In genomic region chr7:45338161-45338911, GRCm38 (mm10) we compare ENCODE assay signal across 7 mouse cellular contexts. TPM values are rescaled to one million over a fixed set of nuclear protein-coding genes. Genes with fewer than 3 reads are reported as not detected.
DNase-seq lines count a peak whose midpoint lies in the region; ATAC-seq lines count a peak whose summit lies in the region.

No protein-coding gene starts in this region.

- peak overlapping the region; percentile 73; the same call in 1 of the 2 replicates for H3K9ac ChIP-seq in embryonic facial prominence, embryonic 13.5 days
- no peak overlapping the region for H3K9ac ChIP-seq in lung, embryonic 15.5 days

- WGBS in embryonic facial prominence, embryonic 13.5 days, result 1% methylated on average over 14 of the region's 14 CpGs
- WGBS in lung, embryonic 15.5 days, result 3% methylated on average over 14 of the region's 14 CpGs

- peaks cover 8% of the 10 kb centered on the region; the same call in 1 of the 2 replicates for H3K27me3 ChIP-seq in embryonic facial prominence, embryonic 13.5 days
- no peaks in the 10 kb centered on the region for H3K27me3 ChIP-seq in lung, embryonic 15.5 days

- no peaks in the 10 kb centered on the region for H3K36me3 ChIP-seq in embryonic facial prominence, embryonic 13.5 days
- H3K36me3 ChIP-seq in lung, embryonic 15.5 days, result no peaks in the 10 kb centered on the region

- peak; percentile 39 for ATAC-seq in embryonic facial prominence, embryonic 13.5 days (ENCODE audit: insufficient number of reproducible peaks, insufficient read depth, low FRiP score, low TSS enrichment, low read depth)
- 0 out of 2 replicates have a peak, but pooled peaks have one; percentile 1 for ATAC-seq in lung, embryonic 15.5 days (ENCODE audit: borderline replicate concordance, extremely low read depth, low FRiP score, low TSS enrichment)

- peaks cover 58% of the 10 kb centered on the region for H3K4me1 ChIP-seq in embryonic facial prominence, embryonic 13.5 days
- peaks cover 57% of the 10 kb centered on the region for H3K4me1 ChIP-seq in lung, embryonic 15.5 days

- DNase-seq in urinary bladder, adult 18-20 months (ENCODE audit: low spot score in 2 of 2), result peak; percentile 48 to 71
- DNase-seq in urinary bladder, adult 2 months (ENCODE audit: low spot score), result no peak
- peak; percentile 46 for DNase-seq in kidney, adult 8-10 months
- peak; percentile 14 for DNase-seq in right cerebral cortex, postnatal 25 days
- no peak for DNase-seq in layer of hippocampus, adult 9-10 months (ENCODE audit: low spot score)

- peak overlapping the region; percentile 88 for H3K4me2 ChIP-seq in embryonic facial prominence, embryonic 13.5 days
- peak overlapping the region; percentile 91 for H3K4me2 ChIP-seq in lung, embryonic 15.5 days

- H3K27ac ChIP-seq in embryonic facial prominence, embryonic 13.5 days, result peak overlapping the region; percentile 64
- peak overlapping the region; percentile 38; the same call in 1 of the 2 replicates for H3K27ac ChIP-seq in lung, embryonic 15.5 days

- H3K4me3 ChIP-seq in embryonic facial prominence, embryonic 13.5 days, result peak overlapping the region; percentile 58
- peak overlapping the region; percentile 55; the same call in 1 of the 2 replicates for H3K4me3 ChIP-seq in lung, embryonic 15.5 days

- H3K9me3 ChIP-seq in embryonic facial prominence, embryonic 13.5 days, result no peaks in the 10 kb centered on the region
- no peaks in the 10 kb centered on the region for H3K9me3 ChIP-seq in lung, embryonic 15.5 days

RNA-seq across cellular contexts. Expression of gene Hrc, which starts 3.2 kb away (rescaled TPM):
- polyA plus RNA-seq in urinary bladder, adult 2 months (2012; rRNA removed), result 0.59 and 1.1 TPM in 2 replicates
- 2.2 and 2.9 TPM in 2 replicates for polyA plus RNA-seq in embryonic facial prominence, embryonic 13.5 days (2015; fragmentation: Nextera tagmentation; extraction: Ambion mirVana)
- 1.7 and 2.3 TPM in 2 replicates for polyA plus RNA-seq in lung, embryonic 15.5 days (2015; fragmentation: Nextera tagmentation; extraction: Ambion mirVana)

RNA-seq across cellular contexts. Expression of gene Trpm4, which starts 4.8 kb away (rescaled TPM):
- 33.6 and 39.8 TPM in 2 replicates for polyA plus RNA-seq in urinary bladder, adult 2 months (2012; rRNA removed)
- 17.8 and 23.8 TPM in 2 replicates for polyA plus RNA-seq in embryonic facial prominence, embryonic 13.5 days (2015; fragmentation: Nextera tagmentation; extraction: Ambion mirVana)
- polyA plus RNA-seq in lung, embryonic 15.5 days (2015; fragmentation: Nextera tagmentation; extraction: Ambion mirVana), result 19.1 and 20.0 TPM in 2 replicates

RNA-seq across cellular contexts. Expression of gene Ppfia3, which starts 28.5 kb away (rescaled TPM):
- 1.4 and 1.9 TPM in 2 replicates for polyA plus RNA-seq in urinary bladder, adult 2 months (2012; rRNA removed)
- 6.6 and 8.2 TPM in 2 replicates for polyA plus RNA-seq in embryonic facial prominence, embryonic 13.5 days (2015; fragmentation: Nextera tagmentation; extraction: Ambion mirVana)
- 3.1 TPM in 2 replicates for polyA plus RNA-seq in lung, embryonic 15.5 days (2015; fragmentation: Nextera tagmentation; extraction: Ambion mirVana)

RNA-seq across cellular contexts. Expression of gene Lin7b, which starts 32.0 kb away (rescaled TPM):
- polyA plus RNA-seq in urinary bladder, adult 2 months (2012; rRNA removed), result 19.2 and 21.0 TPM in 2 replicates
- polyA plus RNA-seq in embryonic facial prominence, embryonic 13.5 days (2015; fragmentation: Nextera tagmentation; extraction: Ambion mirVana), result 1.6 and 2.7 TPM in 2 replicates
- polyA plus RNA-seq in lung, embryonic 15.5 days (2015; fragmentation: Nextera tagmentation; extraction: Ambion mirVana), result 0.60 and 0.92 TPM in 2 replicates

RNA-seq across cellular contexts. Expression of gene Snrnp70, which starts 57.2 kb away (rescaled TPM):
- 364 and 412 TPM in 2 replicates for polyA plus RNA-seq in urinary bladder, adult 2 months (2012; rRNA removed)
- 285 and 299 TPM in 2 replicates for polyA plus RNA-seq in embryonic facial prominence, embryonic 13.5 days (2015; fragmentation: Nextera tagmentation; extraction: Ambion mirVana)
- polyA plus RNA-seq in lung, embryonic 15.5 days (2015; fragmentation: Nextera tagmentation; extraction: Ambion mirVana), result 224 and 229 TPM in 2 replicates

Comparison
In these comparisons a context has a peak if more than half of its experiments do, and no peak if none do; other contexts are left out.
1. DNase-seq: peak in urinary bladder, adult 18-20 months (2 of 2), kidney, adult 8-10 months (2 of 2) and right cerebral cortex, postnatal 25 days (single experiment); none in urinary bladder, adult 2 months (single experiment) and layer of hippocampus, adult 9-10 months (single experiment).